Mouse (Mus musculus): ENCODE measurements around the gene Acap1. TPM values are rescaled to one million over a fixed set of nuclear protein-coding genes. Genes with fewer than 3 reads are reported as not detected.

Acap1 gene
- polyA plus RNA-seq, 1 experiment from 2014 or later: 10.3 TPM

DNA sequence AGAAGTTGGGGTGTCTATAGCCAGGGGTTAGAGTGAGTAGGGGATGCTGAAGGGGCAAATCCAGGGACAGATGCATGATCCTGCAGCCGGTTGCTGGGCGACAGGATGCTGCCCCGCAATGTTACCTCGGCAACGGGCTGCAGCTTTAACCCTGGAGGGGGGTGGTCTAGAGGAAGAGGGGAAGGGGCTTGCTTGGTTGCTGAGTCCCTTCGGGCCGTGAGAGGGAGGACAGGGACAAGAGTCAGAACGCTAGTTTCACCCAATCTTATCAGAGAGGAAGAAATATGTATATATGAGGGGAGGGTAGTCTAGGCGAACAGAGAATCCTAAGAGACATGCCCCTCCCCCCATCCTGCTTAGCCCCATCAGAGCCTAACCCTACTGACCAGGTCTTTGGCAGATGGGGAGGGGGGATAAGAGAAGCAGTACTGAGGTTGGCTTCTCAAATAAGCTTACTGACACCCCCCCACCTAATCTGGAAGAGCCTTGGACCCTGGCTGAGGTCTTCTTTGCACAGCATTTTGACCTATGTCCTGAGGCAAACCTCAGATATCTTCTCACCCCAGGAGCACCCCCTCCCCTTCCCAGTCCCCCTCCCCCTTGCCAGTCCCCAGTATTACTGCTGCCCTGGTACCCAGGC lies 59.9 kb downstream of the Acap1 start:
- Histone ChIP-seq H3K4me2 (peak overlapping the region; percentile 92), H3K27me3 (replicated peaks) (peaks cover 50% of the 10 kb centered on the region), H3K9me3 (replicated peaks) (no peaks in the 10 kb centered on the region), H3K4me3 (0 out of 2 replicates have a peak overlapping the region, but pooled peaks have one; percentile 47), H3K4me1 (replicated peaks) (peaks cover 45% of the 10 kb centered on the region), H3K27ac (ENCODE audit: poor library complexity, severe bottlenecking) (no peak overlapping the region), H3K9ac (no peak overlapping the region), H3K36me3 (no peaks in the 10 kb centered on the region)
- 15% methylated on average over 9 of the region's 9 CpGs for WGBS
- ATAC-seq (ENCODE audit: insufficient number of reproducible peaks, low FRiP score): no peak

DNA sequence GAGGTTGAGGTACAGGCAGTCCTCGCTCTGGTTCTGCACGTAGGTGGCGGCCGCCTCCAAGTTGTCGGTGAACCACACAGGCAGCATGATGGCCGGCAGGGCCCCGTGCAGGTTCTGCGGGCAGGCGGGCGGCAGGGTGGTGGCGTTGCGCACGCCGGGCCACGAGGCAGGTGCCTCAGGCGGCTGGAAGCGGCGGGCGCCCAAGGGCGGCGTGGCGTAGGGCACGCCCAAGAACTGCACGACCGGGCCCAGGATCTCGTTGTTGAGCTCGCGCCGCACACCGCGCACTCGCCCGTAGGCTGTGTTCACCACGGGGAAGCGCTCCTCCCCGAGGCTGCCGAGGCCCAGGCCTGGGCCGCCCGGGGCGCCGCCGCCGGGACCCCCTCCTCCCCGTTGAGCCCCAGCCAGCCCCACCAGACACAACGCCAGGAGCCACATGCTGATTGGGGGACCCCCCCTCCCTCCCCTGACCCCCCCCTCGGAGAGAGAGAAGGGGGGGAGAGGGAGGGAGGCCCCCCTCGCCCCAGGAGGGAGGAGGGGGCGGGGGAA lies 61.3 kb downstream of the Acap1 start:
- H3K9me3 ChIP-seq (replicated peaks): no peaks in the 10 kb centered on the region
- 5% methylated on average over 37 of the region's 48 CpGs for WGBS
- peaks cover 39% of the 10 kb centered on the region for H3K4me1 ChIP-seq (replicated peaks)
- H3K36me3 ChIP-seq: no peaks in the 10 kb centered on the region
- H3K9ac ChIP-seq: peak overlapping the region; percentile 76
- peak overlapping the region; percentile 47 for H3K4me3 ChIP-seq
- no peak for ATAC-seq (ENCODE audit: insufficient number of reproducible peaks, low FRiP score)
- H3K4me2 ChIP-seq: peak overlapping the region; percentile 92
- H3K27ac ChIP-seq (ENCODE audit: poor library complexity, severe bottlenecking): no peak overlapping the region
- peaks cover 50% of the 10 kb centered on the region for H3K27me3 ChIP-seq (replicated peaks)

DNA sequence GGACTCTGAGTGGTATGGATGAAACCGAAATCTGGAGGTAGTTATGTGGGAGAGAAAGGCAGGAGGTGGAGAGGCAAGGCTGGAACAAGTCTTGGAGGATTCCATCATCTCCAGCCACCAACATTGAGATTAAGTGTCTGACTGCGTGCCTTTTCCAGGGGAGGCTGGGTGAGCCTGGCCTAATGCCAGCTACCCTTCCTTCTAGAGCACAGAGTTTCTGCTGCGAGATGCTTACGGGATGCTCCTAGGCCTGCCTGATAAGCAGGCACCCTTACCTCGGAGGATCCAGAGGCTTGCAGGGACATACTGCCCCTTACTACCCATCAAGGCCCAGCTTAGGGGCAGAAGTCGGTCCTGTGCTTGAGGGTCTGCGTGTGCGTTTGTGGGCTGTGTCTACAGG lies 61.8 kb downstream of the Acap1 start:
- WGBS: 41% methylated on average over 8 of the region's 8 CpGs

More for the DNA sequence above, 61.8 kb downstream of the Acap1 start:
- Histone ChIP-seq H3K36me3 (no peaks in the 10 kb centered on the region), H3K27me3 (replicated peaks) (peaks cover 50% of the 10 kb centered on the region), H3K4me3 (peak overlapping the region; percentile 47), H3K4me2 (peak overlapping the region; percentile 92), H3K9me3 (replicated peaks) (no peaks in the 10 kb centered on the region), H3K27ac (ENCODE audit: poor library complexity, severe bottlenecking) (no peak overlapping the region), H3K9ac (peak overlapping the region; percentile 76), H3K4me1 (replicated peaks) (peaks cover 36% of the 10 kb centered on the region)
- ATAC-seq (ENCODE audit: insufficient number of reproducible peaks, low FRiP score): no peak

Small RNA genes within 50 kb of the gene (microRNA-seq; reads per million reads assigned to microRNA genes)
- gene Mir6924: not detected

Other genes starting within 250 kb of the Acap1 start
- not detected in 2 replicates for gene Sox15, start 240.2 kb downstream of the Acap1 start, polyA plus RNA-seq (2016; fragmentation: Nextera tagmentation; extraction: Ambion mirVana)
- gene Mpdu1, start 232.9 kb downstream of the Acap1 start, polyA plus RNA-seq (2016; fragmentation: Nextera tagmentation; extraction: Ambion mirVana): 48.6 and 53.8 TPM in 2 replicates
- gene Cd68, start 229.4 kb downstream of the Acap1 start, polyA plus RNA-seq (2016; fragmentation: Nextera tagmentation; extraction: Ambion mirVana): 4.3 and 5.2 TPM in 2 replicates
- gene Eif4a1, start 223.1 kb downstream of the Acap1 start, polyA plus RNA-seq (2016; fragmentation: Nextera tagmentation; extraction: Ambion mirVana): 404 and 420 TPM in 2 replicates
- 74.3 and 83.0 TPM in 2 replicates for gene Senp3, start 213.5 kb downstream of the Acap1 start, polyA plus RNA-seq (2016; fragmentation: Nextera tagmentation; extraction: Ambion mirVana)
- gene Tnfsf13, start 209.8 kb downstream of the Acap1 start, polyA plus RNA-seq (2016; fragmentation: Nextera tagmentation; extraction: Ambion mirVana): 0.28 and 0.47 TPM in 2 replicates
- 5.6 and 6.9 TPM in 2 replicates for gene Tnfsf12, start 199.7 kb downstream of the Acap1 start, polyA plus RNA-seq (2016; fragmentation: Nextera tagmentation; extraction: Ambion mirVana)
- gene Tnfsfm13, start 199.4 kb downstream of the Acap1 start, polyA plus RNA-seq (2016; fragmentation: Nextera tagmentation; extraction: Ambion mirVana): 1.5 and 3.3 TPM in 2 replicates
- 23.7 and 25.2 TPM in 2 replicates for gene Polr2a, start 136.9 kb downstream of the Acap1 start, polyA plus RNA-seq (2016; fragmentation: Nextera tagmentation; extraction: Ambion mirVana)
- gene Slc35g3, start 133.6 kb downstream of the Acap1 start, polyA plus RNA-seq (2016; fragmentation: Nextera tagmentation; extraction: Ambion mirVana): 0.33 TPM in 2 replicates
- 2.9 and 3.3 TPM in 2 replicates for gene Zbtb4, start 129.6 kb downstream of the Acap1 start, polyA plus RNA-seq (2016; fragmentation: Nextera tagmentation; extraction: Ambion mirVana)
- gene Chrnb1, start 99.6 kb downstream of the Acap1 start, polyA plus RNA-seq (2016; fragmentation: Nextera tagmentation; extraction: Ambion mirVana): 5.6 and 7.7 TPM in 2 replicates
- 2.3 and 2.4 TPM in 2 replicates for gene Fgf11, start 93.7 kb downstream of the Acap1 start, polyA plus RNA-seq (2016; fragmentation: Nextera tagmentation; extraction: Ambion mirVana)
- gene Tmem102, start 89.9 kb downstream of the Acap1 start, polyA plus RNA-seq (2016; fragmentation: Nextera tagmentation; extraction: Ambion mirVana): 1.5 and 1.6 TPM in 2 replicates
- gene Gm39566, start 80.2 kb downstream of the Acap1 start, polyA plus RNA-seq (2016; fragmentation: Nextera tagmentation; extraction: Ambion mirVana): not detected in 2 replicates
- not detected in 2 replicates for gene Spem2, start 77.1 kb downstream of the Acap1 start, polyA plus RNA-seq (2016; fragmentation: Nextera tagmentation; extraction: Ambion mirVana)
- not detected in 2 replicates for gene Spem1, start 73.4 kb downstream of the Acap1 start, polyA plus RNA-seq (2016; fragmentation: Nextera tagmentation; extraction: Ambion mirVana)
- 1.8 and 2.3 TPM in 2 replicates for gene Nlgn2, start 57.8 kb downstream of the Acap1 start, polyA plus RNA-seq (2016; fragmentation: Nextera tagmentation; extraction: Ambion mirVana)
- 289 and 297 TPM in 2 replicates for gene Tmem256, start 57.0 kb downstream of the Acap1 start, polyA plus RNA-seq (2016; fragmentation: Nextera tagmentation; extraction: Ambion mirVana)
- gene Plscr3, start 49.2 kb downstream of the Acap1 start, polyA plus RNA-seq (2016; fragmentation: Nextera tagmentation; extraction: Ambion mirVana): 77.9 and 82.3 TPM in 2 replicates
- 0.28 and 0.32 TPM in 2 replicates for gene Tnk1, start 36.8 kb downstream of the Acap1 start, polyA plus RNA-seq (2016; fragmentation: Nextera tagmentation; extraction: Ambion mirVana)
- not detected in 2 replicates for gene Tmem95, start 17.5 kb downstream of the Acap1 start, polyA plus RNA-seq (2016; fragmentation: Nextera tagmentation; extraction: Ambion mirVana)
- gene Kctd11, start 14.1 kb downstream of the Acap1 start, polyA plus RNA-seq (2016; fragmentation: Nextera tagmentation; extraction: Ambion mirVana): 4.1 and 4.5 TPM in 2 replicates
- gene 2810408A11Rik, start 5.4 kb upstream of the Acap1 start, polyA plus RNA-seq (2016; fragmentation: Nextera tagmentation; extraction: Ambion mirVana): 4.7 and 5.2 TPM in 2 replicates
- 7.6 and 9.2 TPM in 2 replicates for gene Neurl4, start 5.5 kb upstream of the Acap1 start, polyA plus RNA-seq (2016; fragmentation: Nextera tagmentation; extraction: Ambion mirVana)
- 49.2 and 50.6 TPM in 2 replicates for gene Gps2, start 18.3 kb upstream of the Acap1 start, polyA plus RNA-seq (2016; fragmentation: Nextera tagmentation; extraction: Ambion mirVana)
- 1,286 and 1,307 TPM in 2 replicates for gene Eif5a, start 26.4 kb upstream of the Acap1 start, polyA plus RNA-seq (2016; fragmentation: Nextera tagmentation; extraction: Ambion mirVana)
- gene Ybx2, start 40.3 kb upstream of the Acap1 start, polyA plus RNA-seq (2016; fragmentation: Nextera tagmentation; extraction: Ambion mirVana): 2.0 and 2.6 TPM in 2 replicates
- 25.9 and 28.8 TPM in 2 replicates for gene Slc2a4, start 52.6 kb upstream of the Acap1 start, polyA plus RNA-seq (2016; fragmentation: Nextera tagmentation; extraction: Ambion mirVana)
- 2.1 and 2.5 TPM in 2 replicates for gene Cldn7, start 69.2 kb upstream of the Acap1 start, polyA plus RNA-seq (2016; fragmentation: Nextera tagmentation; extraction: Ambion mirVana)
- gene Ctdnep1, start 85.6 kb upstream of the Acap1 start, polyA plus RNA-seq (2016; fragmentation: Nextera tagmentation; extraction: Ambion mirVana): 23.6 and 24.5 TPM in 2 replicates
- 103 and 109 TPM in 2 replicates for gene Elp5, start 87.0 kb upstream of the Acap1 start, polyA plus RNA-seq (2016; fragmentation: Nextera tagmentation; extraction: Ambion mirVana)
- gene Gabarap, start 95.6 kb upstream of the Acap1 start, polyA plus RNA-seq (2016; fragmentation: Nextera tagmentation; extraction: Ambion mirVana): 445 and 451 TPM in 2 replicates
- 51.0 and 54.1 TPM in 2 replicates for gene Phf23, start 100.2 kb upstream of the Acap1 start, polyA plus RNA-seq (2016; fragmentation: Nextera tagmentation; extraction: Ambion mirVana)
- gene Dvl2, start 105.1 kb upstream of the Acap1 start, polyA plus RNA-seq (2016; fragmentation: Nextera tagmentation; extraction: Ambion mirVana): 25.8 and 26.1 TPM in 2 replicates
- 126 and 129 TPM in 2 replicates for gene Acadvl, start 119.9 kb upstream of the Acap1 start, polyA plus RNA-seq (2016; fragmentation: Nextera tagmentation; extraction: Ambion mirVana)
- 4.2 and 6.0 TPM in 2 replicates for gene Dlg4, start 121.4 kb upstream of the Acap1 start, polyA plus RNA-seq (2016; fragmentation: Nextera tagmentation; extraction: Ambion mirVana)
- 0.15 and 0.19 TPM in 2 replicates for gene Asgr1, start 158.5 kb upstream of the Acap1 start, polyA plus RNA-seq (2016; fragmentation: Nextera tagmentation; extraction: Ambion mirVana)
- gene Asgr2, start 197.1 kb upstream of the Acap1 start, polyA plus RNA-seq (2016; fragmentation: Nextera tagmentation; extraction: Ambion mirVana): not detected in 2 replicates
- gene Mgl2, start 234.8 kb upstream of the Acap1 start, polyA plus RNA-seq (2016; fragmentation: Nextera tagmentation; extraction: Ambion mirVana): 0.24 TPM in 1 of 2 replicates, not detected in the other